Mouse (Mus musculus) layer of hippocampus, adult 8-10 months (tissue): ENCODE measurements around the gene Gtf2a1. TPM values are rescaled to one million over a fixed set of nuclear protein-coding genes. Genes with fewer than 3 reads are reported as not detected.
"Not testable (repeated sequence)": the region's sequence is repeated elsewhere in the genome, so short reads cannot be mapped to it uniquely, and the experiment has no call there.

ENCODE experiments used
- DNase-seq, 2 experiments: peaks; one replicate each; pipeline ENCODE4 v3.0.0; 2022; ENCODE audit warnings: low spot score in 2 of 2
- total RNA-seq, 4 experiments: library from RNA; stranded (reverse); gene quantifications; 2 replicates each; pipeline ENCODE4 v1.2.4; 2022

Gene Gtf2a1
- 10 to 100 TPM; 51.2 to 64.0 (median 55.6) TPM for total RNA-seq

DNA sequence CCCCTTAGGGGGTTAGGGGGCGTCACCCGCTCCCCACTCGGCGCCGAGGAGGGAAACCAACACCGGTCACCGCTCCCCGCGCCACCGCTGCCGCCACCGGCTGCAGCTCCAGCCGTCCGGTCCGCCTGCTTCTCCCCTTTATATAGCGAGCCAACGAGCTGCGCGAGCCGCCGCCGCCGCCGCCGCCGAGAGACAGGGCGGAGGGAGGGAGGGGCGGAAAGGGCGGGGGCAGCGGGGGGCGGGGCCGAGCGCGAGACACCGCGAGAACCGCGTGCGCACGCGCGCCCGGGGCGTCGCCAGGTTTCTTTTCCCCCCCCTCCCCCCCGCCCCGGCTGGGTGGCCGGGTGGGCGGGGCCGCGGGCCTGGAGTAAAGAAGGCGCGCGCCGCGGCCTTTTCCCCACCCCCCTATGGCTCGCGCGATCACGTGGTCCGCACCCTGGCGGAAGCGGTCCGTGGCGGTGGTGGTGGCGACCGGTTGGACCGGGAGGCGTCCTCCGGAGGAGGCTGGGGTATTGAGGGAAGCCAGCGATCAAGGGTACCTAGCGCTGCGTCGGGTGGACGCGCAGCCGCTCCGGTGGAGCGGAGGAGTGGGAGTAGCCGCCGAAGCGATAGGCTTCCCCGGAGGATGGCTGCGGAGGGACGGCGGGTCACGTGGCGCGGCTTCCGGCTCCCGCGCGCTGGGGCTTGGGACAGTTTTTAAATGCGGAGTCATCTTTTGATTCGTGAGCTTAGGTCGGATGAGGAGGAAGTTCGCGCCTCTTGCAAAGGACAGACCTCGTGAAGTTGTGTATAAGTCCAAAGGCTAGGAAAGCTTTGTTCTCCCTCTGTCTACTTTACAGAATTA is at the start of gene Gtf2a1:
Gtf2a1 (minus strand) TSS at position 641 of the 844 bp plus-strand sequence.
- DNase-seq = peak; percentile 88 to 90

DNA sequence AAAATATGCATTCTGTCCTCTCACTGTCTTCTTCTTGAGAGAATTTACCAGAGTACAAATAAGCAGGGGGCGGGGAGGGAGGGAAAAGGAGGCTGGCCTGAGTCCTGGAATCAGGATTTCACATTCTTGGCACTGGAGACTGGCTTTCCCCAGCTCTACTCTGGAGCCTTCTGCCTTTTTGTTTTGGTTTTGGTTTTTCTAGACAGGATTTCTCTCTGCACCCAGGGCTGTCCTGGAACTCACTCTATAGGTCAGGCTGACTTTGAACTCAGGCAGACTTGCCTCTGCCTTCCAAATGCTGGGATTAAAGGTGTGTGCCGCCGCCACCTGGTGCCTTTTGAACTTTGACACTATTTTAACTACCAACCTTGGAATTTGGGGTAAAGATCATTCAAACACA is 48.1 kb upstream of the Gtf2a1 start:
- DNase-seq = no peak

DNA sequence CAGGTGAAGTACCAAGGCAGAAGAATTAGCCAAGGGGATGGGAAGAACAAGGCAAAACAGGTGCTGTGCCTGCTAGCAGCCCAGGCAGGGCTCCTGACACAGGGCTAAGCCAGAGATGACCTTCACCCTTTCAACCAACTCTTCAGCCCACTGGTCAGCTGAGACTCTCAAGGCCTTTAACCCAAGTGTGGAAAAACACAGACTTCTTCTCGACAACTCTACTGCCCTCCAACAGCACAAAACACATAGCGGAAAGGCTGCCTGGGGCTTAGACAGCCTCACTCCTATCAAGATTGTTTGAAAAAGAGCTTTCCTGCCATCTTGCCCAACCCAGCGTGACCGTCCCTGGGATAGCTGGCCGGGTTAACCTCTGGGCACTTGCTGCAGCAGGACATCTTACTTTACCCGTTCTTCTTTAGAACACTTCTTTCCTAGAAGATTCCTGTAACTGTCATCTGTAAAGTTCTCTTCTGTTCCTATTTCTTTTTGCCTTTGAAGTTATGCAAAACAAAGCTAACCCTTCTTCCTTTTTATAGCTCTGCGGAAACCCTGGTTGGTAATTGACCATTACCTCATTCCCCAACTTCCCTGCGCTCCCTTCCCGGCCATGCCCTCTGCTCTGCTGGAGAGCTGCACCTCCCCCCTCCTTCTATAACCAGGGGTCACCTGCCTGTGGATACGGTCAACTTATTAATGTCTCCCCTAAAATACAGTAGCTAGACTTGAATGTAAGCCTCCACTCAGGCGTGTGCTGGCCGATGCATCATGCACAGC is 47.0 kb upstream of the Gtf2a1 start:
- no peak for DNase-seq

GRCm38 (mm10) chr12:91626482-91626881 is 36.2 kb upstream of the Gtf2a1 start:
- DNase-seq = no peak

- DNase-seq = peak in 1 of 2 experiments; percentile 44
Observed at GRCm38 (mm10) chr12:91625013-91625412, 34.7 kb upstream of the Gtf2a1 start.

DNA sequence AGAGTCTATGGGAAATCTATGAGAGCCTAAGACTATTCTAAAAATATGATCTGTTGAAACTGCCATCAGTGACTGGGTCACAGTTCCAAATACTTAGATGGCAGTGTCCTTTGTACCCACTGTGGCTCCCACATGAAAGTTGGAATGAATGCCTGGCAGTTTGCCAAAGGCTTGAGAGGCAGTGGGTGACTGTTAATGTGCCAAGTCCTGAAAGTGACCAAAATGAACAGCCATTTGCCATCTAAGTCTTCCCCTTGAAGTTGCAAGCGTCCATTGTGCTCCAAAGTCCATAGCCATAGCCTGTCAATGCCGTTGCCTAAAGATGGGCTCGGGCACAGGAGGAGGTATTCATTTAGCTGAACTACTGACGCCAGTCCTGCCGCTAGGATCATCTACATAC is 19.1 kb upstream of the Gtf2a1 start:
- DNase-seq = no peak

- no peak for DNase-seq
Observed at GRCm38 (mm10) chr12:91607678-91608077, 17.4 kb upstream of the Gtf2a1 start.

GRCm38 (mm10) chr12:91606651-91607050 is 16.4 kb upstream of the Gtf2a1 start:
- DNase-seq = no peak

DNA sequence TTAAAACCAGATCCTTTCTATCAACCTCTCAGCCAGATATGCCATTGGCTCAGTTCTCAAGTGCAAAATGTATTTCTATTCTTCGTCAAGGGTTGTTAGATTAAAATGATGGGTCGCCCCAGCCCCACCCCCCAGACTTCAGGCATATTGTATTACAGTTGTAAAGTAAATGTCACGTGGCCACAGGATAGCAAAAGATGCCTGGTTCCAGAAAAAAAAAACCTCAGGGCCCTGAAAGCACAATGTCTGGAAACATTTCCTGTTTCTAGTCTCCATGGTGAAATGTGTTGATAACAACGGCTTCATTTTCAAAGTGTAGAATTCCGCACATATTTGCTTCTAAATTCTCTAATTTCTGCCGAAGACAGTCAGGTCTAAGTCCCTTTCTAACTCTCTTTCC is 14.3 kb upstream of the Gtf2a1 start:
- no peak for DNase-seq

- no peak for DNase-seq
Observed at GRCm38 (mm10) chr12:91592128-91592527, 1.8 kb upstream of the Gtf2a1 start.

DNA sequence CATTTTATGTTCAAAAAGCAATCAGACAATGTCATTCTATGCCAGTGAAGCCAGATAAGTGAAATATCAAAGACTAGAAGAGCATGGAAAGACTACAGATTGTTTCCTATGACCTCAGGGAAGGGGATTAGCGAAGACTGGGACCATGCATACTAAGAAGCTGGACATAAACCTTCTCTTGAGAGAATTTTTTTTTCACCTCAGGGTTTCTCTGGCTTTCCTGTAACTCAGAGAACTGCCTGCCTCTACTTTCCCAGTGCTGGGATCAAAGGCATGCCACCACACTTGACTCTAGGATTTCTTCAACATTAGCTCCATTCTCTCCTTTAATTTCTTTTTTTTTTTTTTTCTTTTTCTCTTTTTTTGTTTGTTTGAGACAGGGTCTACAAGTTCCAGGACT is 904 bp upstream of the Gtf2a1 start:
- DNase-seq = no peak

DNA sequence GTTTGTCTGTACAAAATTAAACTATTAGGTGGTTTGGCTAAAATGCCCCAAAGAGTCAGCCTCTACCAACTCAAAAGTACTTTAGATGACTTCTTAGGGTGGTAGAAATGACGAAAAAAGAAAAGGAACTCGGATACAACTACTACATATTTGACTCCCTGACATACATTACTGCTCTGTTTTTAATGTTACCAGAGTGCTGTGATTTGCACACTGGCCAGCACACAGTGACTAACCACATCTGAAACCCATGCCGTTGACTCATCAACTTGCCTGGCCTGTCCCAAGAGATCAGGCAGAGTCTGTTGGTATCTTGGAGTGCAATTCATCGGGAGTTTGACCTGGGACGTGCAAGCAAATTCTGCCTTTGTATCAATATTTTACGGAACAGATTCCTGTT is 429 bp upstream of the Gtf2a1 start:
- no peak for DNase-seq

- DNase-seq = no peak
Observed at GRCm38 (mm10) chr12:91589542-91589846, 793 bp downstream of the Gtf2a1 start.

DNA sequence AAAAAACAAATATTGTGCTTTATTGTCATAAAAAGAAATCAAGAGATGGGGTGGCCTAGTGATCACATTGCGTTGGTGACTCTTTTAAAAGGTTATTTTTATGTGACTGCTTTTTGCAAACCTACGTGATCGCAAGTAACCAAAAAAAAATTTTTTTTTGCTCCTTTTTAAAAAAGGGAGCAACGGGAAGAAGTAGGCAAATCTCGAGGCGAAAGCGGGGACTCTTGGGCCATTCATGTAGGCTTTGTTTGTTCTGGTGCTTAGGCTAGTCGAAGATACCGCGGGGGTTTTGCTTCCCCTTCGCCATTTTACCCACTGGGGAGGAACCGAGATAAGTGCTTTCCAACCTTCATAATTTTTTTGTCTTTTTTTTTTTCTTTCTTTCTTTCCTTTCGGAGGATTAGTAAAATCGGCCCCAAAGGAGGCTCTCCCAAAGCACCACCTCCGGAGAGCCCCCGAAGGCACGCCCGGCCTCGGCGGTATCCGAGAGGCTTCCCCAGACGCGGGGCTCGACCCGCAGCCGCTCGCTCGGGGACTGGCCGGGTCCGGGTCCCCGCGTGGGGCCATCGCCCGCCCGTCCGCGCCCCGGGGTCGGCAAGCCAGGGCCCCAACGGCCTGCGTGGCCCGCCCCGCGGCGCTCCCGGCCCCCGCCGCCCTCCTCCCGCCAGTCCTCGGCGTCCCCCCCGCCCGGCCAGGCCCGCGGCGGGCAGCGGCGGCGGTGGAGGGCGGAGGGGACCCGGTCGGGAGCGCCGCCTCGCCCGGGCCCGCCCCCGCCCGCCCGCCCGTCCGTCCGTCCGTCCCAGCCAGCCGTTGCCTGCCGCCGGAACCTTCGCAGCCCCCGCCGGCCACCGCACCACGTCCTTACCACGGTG is 1.4 kb downstream of the Gtf2a1 start:
- peak in 1 of 2 experiments; percentile 21 for DNase-seq

- DNase-seq = peak; percentile 90 to 94
Observed at GRCm38 (mm10) chr12:91588176-91588669, 2.1 kb downstream of the Gtf2a1 start.

- DNase-seq = no peak
Observed at GRCm38 (mm10) chr12:91587491-91588033, 2.7 kb downstream of the Gtf2a1 start.

DNA sequence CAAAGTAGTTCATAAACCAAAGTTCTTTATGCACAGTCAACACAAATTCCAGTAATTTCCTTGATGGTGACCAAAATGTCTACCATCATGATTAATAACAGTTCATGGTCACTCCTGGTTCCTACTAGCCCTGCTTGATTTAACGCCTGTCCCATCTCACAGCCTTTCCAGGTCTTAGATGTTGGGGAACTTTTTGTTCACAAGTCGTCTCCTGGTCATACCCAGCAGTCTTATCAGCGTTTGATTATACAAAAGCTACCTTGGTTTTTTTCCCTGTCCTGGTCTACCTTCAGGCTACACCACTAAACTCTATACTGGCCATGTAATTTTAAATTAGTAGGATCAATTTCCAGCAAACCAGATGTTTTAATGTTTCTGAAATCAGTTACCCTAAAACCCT is 3.2 kb downstream of the Gtf2a1 start:
- DNase-seq = no peak

DNA sequence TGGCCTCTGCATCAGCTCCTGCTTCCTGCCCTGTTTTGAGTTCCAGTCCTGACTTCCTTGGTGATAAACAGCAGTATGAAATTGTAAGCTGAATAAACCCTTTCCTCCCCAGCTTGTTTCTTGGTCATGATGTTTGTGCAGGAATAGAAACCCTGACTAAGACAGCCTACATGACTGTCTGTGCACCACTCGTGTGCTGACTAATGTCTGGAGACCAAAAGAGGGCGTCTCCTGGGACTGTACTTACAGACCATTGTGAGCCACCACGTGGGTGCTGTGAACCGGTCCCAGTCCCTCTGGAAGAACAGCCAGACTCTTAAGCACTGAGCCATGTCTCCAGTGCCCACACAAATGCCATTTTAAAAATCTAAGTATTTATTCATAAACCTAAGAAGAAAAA is 4.5 kb downstream of the Gtf2a1 start:
- not testable (repeated sequence) for DNase-seq

- no peak for DNase-seq
Observed at GRCm38 (mm10) chr12:91585206-91585605, 5.1 kb downstream of the Gtf2a1 start.

DNA sequence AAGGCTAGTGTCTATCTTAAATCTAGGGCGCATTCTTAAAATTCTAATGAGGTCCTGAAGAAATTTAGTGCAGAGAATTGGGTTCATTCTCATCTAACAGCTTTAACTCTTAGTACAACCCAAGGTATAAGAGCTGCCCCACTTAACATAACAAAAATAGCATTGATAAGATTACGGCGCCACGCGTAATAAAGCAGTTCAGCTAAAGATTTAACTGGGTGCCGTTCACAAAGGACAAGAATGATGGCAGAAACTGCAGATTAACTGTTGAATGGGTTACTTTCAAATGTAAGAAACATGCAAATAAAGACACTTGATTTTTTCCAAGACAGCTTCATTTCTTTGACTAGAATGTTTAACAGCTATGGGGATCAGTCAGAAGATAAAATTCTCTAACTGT is 6.9 kb downstream of the Gtf2a1 start:
- DNase-seq = no peak

GRCm38 (mm10) chr12:91582362-91583002 is 7.8 kb downstream of the Gtf2a1 start:
- DNase-seq = no peak
